Mouse (Mus musculus): ENCODE data around the gene Ralgapa2.

The Ralgapa2 gene

DNA sequence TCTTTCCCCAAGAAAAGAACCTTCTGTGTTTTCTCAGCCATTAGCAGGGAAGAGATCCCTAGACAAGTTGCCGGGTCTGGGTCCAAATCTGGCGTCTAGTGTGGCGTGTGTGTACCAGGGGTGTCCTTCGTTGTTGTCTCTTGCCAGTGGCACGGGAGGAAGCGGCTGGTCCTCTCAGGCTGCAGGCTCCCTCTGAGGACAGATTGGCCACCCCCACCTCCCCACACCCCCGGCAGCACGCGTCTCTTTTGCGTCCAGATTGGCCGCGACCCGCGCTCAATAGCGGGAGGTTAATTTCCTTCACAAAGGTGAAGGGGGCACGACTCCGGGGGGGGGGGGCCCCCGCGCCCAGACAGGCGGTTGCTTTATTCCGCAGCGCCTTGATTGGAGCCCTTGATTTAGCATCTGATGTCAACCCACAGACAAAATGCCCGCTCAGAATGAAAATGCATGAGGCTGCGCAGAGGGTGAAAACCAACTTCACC lies 291.5 kb downstream of the Ralgapa2 start:
- DNase-seq (ENCODE audit: low read depth): no peak

DNA sequence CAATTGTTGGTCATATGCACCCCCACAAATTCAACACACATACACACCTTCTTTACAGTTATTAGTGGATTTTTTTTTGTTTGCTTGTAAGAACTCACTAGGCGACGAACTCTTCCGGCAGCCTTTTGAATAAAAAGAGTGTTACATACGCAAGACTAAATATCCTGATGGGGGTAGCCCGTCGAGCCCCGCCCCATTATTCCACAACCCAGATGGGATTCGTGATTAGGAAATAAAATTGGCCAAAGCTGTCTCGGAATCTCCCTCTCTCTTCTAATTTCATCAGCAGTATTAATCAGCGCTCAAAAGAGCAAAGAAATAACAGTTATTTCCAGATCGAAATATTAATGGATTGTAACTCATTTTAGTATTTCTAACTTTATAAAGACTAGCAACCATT lies 292.4 kb downstream of the Ralgapa2 start:
- DNase-seq (ENCODE audit: low read depth): no peak

DNA sequence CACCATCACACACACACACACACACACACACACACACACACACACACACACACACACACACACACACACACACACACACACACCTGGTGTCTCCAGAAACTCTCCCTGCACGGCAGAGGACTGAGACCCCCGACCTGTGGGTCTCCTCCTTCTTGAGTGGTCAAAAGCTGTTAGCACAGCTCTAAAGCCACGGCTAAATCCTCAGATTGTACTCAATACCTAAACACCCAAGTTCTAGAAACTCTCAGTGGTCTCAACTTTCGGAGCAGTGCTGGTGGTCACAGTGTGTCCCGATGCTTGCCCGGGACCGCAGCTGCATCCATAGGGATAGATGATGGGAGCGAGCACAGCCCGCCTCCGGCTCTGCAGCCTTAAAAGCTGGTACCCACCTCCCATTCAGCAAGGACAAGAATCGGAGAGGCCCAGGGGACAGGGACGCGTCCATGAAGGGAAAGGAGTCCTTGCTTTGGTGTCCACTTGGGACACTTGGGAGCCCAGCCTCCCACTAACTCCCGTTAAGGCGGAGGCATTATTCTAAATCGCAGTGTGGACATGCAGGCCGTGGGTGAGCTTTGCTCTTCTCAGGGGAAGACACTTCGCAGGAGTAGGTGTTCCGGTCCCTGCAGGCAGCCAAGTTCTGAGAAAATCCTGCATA lies 293.1 kb downstream of the Ralgapa2 start:
- no peak for DNase-seq (ENCODE audit: low read depth)

DNA sequence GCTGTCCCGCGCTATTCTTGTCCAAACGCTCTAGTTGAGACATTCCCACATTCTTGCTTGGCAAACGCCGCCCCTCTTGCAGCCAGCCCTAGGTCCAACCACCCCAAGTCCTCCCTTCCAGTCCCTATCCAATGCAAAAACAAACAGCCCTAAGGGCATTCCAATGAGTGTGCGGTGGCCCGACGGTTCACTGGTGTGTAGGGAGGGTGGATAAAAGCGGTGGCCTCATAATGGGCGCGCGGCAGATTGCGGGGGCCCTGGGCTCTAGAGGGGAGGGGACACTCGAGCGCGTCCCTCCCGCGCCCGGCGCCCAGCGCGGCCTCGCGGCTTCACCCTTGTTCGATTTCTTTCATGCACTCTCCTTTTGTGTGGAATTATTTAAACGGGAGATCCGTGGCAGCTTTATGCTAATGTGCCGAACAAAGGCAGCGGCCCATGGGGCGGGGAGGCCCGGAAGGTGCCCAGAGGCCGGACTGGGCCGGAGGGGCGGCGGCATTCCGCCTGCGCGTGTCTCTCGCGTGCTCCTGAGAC lies 293.9 kb downstream of the Ralgapa2 start:
- DNase-seq (ENCODE audit: low read depth): no peak

DNA sequence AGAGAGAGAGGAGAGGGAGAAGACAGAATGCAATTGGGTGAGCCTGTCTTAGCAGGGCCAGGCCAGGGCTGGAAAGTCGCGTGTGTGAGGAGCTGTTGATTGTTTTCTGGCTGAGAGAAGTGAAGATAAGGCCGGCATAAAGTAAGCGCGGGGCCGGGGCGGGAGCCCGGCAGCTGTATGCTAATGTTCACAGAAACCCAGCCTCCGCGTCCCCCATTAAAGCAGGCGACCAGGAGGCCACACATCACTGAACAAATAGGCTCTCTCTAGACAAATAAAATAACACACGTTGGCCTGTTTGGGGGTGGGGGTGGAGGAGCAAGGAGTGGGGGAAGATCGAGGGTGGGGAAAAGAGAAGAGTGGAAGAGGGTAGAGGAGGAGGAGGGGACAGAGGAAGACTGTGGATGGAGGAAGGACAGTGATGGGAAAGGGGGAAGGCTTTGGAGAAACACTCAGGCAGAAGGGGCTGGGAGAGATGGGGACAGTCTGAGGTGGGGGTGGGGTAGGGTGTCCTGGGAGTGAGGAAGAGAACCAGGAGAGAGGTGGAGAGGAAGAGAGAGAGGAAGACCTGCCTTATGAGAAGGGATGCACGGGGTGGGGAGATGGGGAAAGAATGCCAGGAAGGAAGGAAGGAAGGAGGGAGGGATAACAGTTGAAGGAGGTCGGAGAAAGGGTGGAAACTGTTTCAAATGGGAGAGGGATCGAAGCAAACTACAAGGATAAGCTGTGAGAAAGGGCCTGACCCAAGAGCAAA lies 294.7 kb downstream of the Ralgapa2 start:
- DNase-seq (ENCODE audit: low read depth): no peak

DNA sequence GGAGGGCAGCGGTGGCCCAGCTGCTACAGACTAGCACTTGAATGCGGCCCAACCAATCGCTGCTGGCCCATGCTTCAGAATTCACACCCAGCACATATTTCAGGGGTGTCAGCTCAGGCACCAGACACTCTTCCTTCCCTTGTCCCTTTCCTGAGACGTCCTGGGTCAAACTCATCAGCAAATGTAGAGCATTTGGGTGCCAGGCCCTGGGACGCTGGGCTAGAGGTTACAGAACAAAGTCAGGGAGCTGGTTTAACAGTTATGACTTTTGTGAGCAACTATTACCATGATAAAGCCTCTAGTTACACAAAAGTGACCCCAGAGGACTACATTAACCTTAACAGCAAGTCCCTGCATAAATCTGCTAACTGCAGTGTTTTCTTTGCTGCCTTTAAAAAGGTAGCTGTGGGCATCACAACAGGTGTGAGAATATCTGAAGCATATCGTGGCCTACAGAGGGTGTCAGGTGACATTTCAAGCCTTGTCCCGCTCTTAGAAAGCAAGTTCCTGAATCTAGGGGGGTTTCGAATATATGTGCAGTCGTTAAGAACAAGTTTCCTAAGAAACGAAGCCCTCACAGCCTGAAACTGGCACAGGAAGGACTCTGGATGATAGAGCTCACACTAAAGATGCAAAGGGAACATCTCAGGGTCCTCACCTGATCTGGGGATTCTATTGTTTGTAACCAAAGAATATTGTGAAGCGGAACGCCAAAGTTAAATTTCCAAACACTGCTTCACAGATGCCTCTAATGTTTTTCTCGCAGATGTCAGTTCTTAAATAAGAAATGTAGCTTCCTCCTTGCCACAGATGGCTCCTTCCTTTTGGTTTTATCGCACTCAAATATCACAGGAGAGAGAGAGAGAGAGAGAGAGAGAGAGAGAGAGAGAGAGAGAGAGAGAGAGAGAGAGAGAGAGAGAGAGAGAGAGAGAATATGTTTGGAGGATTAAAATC lies 295.8 kb downstream of the Ralgapa2 start:
- no peak for DNase-seq (ENCODE audit: low read depth)

DNA sequence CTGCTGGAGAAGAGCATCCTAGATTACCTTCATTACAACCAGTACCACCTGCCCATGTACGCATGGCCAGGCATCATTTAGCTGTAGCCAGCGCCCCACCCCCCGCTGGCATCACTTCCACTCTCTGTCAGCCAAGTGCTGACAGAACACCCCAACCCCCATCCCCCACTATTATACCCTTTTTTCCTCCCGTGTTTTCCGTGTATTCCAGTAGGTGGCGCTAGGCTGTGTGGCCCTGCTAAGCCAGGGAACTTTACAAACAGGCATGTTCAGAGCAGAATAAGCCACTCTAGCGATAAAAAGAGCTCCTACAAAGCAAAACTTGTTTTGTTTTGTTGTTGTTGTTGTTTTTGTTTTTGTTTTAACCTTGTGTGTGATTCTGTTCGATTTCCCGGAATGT lies 297.4 kb downstream of the Ralgapa2 start:
- peak; percentile 76 for DNase-seq (ENCODE audit: low read depth)

DNA sequence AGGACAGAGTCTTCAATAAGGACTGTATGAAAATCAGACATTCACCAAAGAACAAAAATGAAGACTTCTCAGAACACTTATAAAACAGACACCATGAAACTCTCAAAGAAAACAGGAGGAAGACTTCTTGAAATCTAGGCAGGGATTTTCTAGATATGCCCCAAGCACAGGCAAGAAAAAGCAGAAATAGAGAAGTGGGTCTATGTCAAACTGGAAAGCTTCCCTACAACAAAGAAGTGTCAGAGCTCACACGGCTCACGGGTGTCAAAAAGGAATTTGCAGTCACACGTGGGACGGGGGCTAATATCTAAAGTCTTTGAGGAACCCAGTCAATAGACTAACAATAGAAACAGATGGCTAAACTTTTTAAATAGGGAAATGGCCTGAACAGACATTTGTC lies 301.2 kb downstream of the Ralgapa2 start:
- no peak for DNase-seq (ENCODE audit: low read depth)

DNA sequence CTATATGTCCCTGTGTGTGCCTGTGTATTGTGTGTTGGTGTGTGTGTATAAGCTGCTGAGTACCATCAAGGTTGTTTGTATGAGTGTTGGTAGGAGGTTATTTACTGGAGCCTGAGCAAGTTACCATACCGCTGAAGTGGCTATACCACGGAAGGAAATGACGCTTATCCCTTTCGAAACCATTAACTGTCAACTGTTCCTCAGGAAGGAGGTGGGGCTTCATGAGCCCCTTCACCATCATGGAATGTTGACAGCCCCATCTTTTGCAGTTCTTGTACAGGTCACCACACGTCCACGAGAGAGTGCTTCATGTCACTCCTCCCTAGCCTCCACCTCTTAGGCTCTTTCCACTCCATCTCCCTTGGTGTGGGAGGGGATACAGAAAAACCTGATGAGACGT lies 314.2 kb downstream of the Ralgapa2 start:
- peak; percentile 95 for DNase-seq (ENCODE audit: low read depth)

DNA sequence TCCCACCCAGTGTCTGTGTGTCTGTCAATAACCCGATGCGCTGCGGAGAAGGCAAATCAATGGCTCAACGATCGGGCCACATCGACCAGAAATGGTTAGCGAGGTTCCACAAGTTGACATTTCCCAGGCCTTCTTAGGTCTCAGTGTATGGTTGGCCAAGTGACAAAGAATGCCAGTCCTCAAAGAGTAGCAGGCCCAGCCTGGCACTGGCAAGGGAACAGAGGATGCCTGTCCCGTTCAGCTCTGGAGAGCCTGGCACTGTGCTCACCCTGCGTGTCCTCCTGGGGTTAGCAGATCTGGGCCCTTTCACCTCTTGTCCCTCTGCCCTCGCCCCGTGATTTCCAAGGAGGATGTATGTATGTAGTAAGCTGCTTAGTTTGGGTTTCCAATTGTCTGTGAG lies 316.0 kb downstream of the Ralgapa2 start:
- DNase-seq (ENCODE audit: low read depth): no peak

Data from 416B (cell line).